Mouse (Mus musculus): ENCODE results near the gene Ikzf3.

Gene Ikzf3

DNA sequence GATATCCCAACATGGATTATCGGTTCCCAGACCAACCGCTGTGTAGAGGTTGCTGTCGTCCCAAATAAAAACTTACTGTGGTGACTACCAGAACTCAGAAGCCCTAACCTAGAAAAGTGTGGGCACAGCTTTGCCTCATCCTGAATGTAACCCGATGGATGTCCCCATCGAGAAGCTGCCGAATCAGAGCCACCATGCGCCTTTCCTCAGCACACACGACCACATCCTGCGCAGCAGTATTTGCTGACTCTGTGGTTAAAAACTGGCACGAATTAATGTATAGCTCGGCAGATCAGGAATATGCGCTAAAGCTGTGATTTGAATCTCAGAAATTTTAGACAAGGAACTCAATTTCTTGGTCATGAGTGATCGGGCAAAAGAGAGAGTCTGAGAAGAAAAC lies 33.0 kb downstream of the Ikzf3 start:
- DNase-seq (ENCODE audit: low read depth, low spot score), result no peak

- DNase-seq (ENCODE audit: low read depth, low spot score), result no peak
Measured at GRCm38 (mm10) chr11:98510125-98510524, 35.7 kb downstream of the Ikzf3 start.

GRCm38 (mm10) chr11:98509434-98509833 lies 36.4 kb downstream of the Ikzf3 start:
- DNase-seq (ENCODE audit: low read depth, low spot score), result no peak

- no peak for DNase-seq (ENCODE audit: low read depth, low spot score)
Measured at GRCm38 (mm10) chr11:98504926-98505325, 40.9 kb downstream of the Ikzf3 start.

GRCm38 (mm10) chr11:98497388-98498288 lies 48.2 kb downstream of the Ikzf3 start:
- DNase-seq (ENCODE audit: low read depth, low spot score), result peak; percentile 21

GRCm38 (mm10) chr11:98495176-98495719 lies 50.6 kb downstream of the Ikzf3 start:
- DNase-seq (ENCODE audit: low read depth, low spot score), result no peak

GRCm38 (mm10) chr11:98493394-98493793 lies 52.4 kb downstream of the Ikzf3 start:
- DNase-seq (ENCODE audit: low read depth, low spot score), result no peak

- DNase-seq (ENCODE audit: low read depth, low spot score), result no peak
Measured at GRCm38 (mm10) chr11:98492959-98493358, 52.9 kb downstream of the Ikzf3 start.

DNA sequence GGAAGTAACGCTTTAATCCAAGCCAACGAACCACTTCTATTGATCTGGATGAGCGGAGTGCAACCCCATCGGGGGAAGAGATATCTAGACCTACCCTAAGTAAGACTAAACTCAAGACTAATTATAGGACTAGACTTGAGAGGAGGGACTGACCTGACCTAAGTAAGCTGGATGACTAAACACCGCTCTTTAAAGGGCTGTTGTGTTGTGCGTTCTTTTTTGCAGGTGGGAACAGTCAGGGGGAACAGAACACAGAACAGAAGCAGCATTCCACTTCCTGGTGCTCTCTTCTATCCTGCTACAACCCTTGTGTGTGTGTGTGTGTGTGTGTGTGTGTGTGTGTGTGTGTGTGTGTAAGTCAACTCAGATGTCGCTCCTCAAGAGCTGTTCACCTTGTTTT lies 54.3 kb downstream of the Ikzf3 start:
- no peak for DNase-seq (ENCODE audit: low read depth, low spot score)

DNA sequence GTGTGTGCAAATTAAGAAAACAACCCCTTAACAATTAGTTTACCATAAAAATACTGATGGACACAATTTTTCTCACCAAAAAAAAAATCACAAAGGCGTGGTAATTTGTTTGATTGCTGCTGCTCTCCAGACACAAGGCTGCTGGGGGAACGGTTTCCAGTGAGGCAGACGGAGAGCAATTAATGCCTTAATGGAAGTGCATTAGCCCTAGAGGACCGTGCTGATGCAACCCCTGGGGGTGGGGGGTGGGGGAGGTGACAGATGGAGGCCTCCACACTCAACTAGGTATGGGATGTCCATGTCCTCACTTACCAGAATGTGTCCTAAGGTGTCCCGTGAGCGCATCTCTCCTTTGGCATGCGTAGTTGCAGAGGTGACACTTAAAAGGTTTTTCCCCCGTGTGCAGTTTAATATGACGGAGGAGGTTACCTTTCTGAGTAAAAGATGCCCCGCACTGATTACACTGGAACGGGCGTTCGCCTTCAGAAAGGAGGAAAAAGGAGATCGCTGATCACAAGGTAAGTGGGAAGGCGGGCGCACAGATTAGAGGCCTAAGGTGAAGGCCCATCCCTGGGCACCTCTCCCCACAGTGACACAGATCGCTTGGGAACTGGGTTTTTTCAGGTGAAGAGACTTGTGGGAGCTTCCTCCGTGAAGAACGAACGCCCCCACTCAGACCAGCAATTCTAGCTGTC lies 57.1 kb downstream of the Ikzf3 start:
- no peak for DNase-seq (ENCODE audit: low read depth, low spot score)

- DNase-seq (ENCODE audit: low read depth, low spot score), result no peak
Measured at GRCm38 (mm10) chr11:98487526-98488040, 58.2 kb downstream of the Ikzf3 start.

- DNase-seq (ENCODE audit: low read depth, low spot score), result no peak
Measured at GRCm38 (mm10) chr11:98485749-98486148, 60.1 kb downstream of the Ikzf3 start.

GRCm38 (mm10) chr11:98482067-98482466 lies 63.8 kb downstream of the Ikzf3 start:
- DNase-seq (ENCODE audit: low read depth, low spot score), result no peak

GRCm38 (mm10) chr11:98481231-98481630 lies 64.6 kb downstream of the Ikzf3 start:
- no peak for DNase-seq (ENCODE audit: low read depth, low spot score)

- DNase-seq (ENCODE audit: low read depth, low spot score), result no peak
Measured at GRCm38 (mm10) chr11:98479940-98480497, 65.8 kb downstream of the Ikzf3 start.

DNA sequence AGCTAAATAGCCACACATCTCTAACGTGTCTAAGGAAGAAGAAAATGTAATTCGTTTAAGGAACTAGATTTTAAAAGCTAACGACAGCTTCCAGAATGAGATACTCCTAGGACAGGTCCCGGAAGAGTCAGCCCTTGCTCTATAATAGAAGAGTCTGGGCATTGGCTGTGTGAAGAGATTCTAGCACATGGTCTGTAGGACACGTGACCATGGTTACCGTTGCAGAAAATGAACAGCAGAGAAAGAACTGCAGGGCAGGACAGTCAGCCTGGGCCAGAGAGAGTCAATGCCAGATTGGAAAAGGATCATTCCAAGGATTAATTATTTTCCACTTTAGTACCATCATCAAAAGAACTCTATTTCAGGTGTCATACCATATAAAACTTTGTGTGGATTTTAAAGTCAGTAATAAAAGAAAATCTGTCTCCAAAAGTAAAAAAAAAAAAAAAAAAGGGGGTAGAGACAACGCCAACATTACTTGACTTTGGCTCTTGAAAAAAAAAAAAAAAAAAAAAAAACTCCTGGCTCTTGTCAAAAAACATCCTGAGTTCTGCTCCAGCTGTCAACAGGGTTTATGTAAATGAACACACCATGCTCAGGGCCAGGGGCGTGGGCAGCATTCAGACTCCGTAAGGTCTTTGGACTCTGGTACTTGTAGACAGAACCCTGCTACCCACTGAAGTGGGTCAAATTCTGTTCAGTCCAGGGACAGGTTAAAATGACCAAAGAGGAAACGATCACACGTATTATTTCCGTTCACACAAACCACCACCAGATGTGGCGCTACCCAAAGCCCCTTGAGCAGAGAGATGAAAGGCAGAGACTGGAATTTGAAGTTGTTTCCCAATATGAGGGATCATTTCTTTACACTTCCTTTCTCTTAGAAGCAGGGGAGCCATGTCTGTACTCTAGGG lies 66.5 kb downstream of the Ikzf3 start:
- DNase-seq (ENCODE audit: low read depth, low spot score), result no peak

GRCm38 (mm10) chr11:98477011-98477701 lies 68.7 kb downstream of the Ikzf3 start:
- no peak for DNase-seq (ENCODE audit: low read depth, low spot score)

DNA sequence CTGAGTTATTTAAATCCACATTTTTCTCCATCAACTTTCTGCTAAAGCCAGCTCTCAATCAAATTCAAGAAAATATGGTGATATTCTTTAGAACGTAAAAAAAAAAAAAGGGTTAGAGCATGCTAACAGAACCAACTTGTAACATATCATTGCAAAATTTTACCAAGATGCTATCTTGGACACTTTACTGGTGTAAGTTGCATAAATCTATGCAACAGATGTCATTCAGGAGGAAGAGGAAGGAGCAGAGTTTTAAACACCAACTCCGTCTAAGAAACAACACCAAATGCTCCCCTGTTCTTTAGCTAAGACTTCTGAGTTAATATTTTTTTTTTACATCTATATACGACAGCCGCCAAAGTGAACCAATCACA lies 69.4 kb downstream of the Ikzf3 start:
- no peak for DNase-seq (ENCODE audit: low read depth, low spot score)

GRCm38 (mm10) chr11:98475630-98476433 lies 70.0 kb downstream of the Ikzf3 start:
- no peak for DNase-seq (ENCODE audit: low read depth, low spot score)

DNA sequence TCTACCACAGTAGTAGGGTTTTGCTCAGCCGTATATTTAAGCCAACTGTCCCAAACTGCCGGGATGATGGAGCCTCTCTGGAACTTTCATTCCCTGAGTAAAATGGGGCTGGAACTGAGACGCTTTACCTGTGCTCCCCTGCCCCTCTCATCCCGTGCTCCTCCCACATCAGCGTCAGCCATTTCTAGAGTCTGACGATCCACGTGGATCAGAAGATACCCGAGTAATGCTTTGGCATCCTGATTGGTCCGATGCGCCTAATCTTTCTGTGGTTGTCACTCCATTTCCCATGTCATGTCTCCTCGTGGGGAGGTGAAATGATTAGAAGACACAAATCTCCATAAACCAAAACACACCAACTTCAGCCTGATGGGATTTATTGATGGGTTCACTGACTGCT lies 70.9 kb downstream of the Ikzf3 start:
- no peak for DNase-seq (ENCODE audit: low read depth, low spot score)

Measured in retina, postnatal 7 days (tissue).